Mouse (Mus musculus) mesoderm, embryonic 11.5 days (tissue): ENCODE data around the gene Nceh1.
"Not testable (repeated sequence)": the region's sequence is repeated elsewhere in the genome, so short reads cannot be mapped to it uniquely, and the experiment has no call there.

ENCODE experiments used
- DNase-seq: peaks from one replicate; pipeline ENCODE4 v3.0.0-alpha.2; 2012; ENCODE audit warnings: low read depth, low spot score

The Nceh1 gene

DNA sequence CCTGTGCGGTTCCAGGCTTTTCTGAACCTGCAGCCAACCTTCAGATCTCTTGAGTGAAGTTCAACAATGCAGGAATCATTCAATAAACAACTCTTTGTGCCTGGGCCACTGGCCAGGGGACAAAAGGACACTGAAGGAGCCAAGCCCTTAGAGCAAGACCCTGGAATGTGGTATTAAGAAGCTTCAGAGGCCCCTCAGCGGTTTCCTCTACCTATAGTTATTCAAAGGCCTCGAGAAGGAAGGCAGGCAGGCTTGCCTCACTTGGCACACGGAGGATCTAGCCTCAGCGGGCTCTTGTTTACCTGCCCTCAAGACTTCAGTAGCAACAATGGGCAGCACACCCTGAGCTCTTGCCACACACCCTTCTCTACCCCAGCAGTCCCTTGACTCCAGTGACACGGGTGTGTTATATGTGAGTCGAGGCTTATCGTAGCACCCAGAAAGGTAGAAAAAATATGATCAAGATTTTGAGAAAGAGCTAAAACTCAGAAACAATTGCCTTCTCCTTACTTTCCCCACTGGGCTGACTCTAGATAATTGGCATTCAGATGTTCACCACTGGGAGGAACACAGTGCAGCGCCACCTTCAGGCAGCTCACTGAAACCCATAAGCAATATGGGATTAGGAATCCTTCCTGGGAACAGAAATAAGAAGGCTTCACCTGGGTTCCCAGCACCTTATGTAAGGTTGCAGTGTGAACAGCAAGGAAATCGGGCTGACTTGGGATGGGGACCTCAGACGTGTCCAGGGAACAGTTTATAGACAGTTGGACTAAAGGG is 46.0 kb downstream of the Nceh1 start:
- no peak for DNase-seq

GRCm38 (mm10) chr3:27233361-27233760 is 50.6 kb downstream of the Nceh1 start:
- no peak for DNase-seq

DNA sequence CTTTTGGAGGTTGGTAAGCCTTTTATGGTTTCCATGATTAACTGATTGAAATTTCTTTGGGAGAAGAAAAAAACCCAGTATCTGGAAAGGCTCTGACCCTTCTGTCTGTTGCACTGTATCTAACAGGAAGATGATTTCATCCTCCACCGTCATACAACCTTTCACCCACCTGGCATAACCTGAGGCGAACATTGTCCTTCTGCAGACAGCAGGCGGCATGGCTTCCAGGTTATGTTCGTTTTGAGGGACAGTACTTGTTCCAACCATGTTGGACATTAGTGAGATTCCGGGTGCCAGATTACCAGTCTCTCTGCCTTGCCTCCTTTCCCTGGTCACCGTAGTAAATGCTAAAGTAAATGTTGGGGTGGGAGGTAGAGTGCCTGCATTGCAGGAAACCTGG is 51.1 kb downstream of the Nceh1 start:
- no peak for DNase-seq

DNA sequence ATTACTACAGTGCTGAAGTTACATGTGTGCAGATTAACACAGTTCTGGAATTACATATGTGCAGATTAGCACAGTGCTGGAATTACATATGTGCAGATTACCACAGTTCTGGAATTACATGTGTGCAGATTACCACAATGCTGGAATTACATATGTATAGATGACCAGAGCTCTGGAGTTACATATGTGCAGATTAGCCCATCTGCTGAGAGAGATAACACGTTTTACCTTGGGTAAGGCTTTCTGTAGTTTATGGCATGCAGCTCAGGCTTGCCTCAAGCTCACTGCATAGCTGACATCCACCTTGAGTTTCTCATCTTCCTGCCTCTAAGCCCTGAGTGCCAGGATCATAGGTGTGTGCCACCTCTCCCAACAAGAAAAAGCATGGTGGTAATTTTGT is 52.2 kb downstream of the Nceh1 start:
- no peak for DNase-seq

GRCm38 (mm10) chr3:27237226-27237625 is 54.5 kb downstream of the Nceh1 start:
- DNase-seq, result peak; percentile 56

GRCm38 (mm10) chr3:27238563-27238962 is 55.8 kb downstream of the Nceh1 start:
- no peak for DNase-seq

DNA sequence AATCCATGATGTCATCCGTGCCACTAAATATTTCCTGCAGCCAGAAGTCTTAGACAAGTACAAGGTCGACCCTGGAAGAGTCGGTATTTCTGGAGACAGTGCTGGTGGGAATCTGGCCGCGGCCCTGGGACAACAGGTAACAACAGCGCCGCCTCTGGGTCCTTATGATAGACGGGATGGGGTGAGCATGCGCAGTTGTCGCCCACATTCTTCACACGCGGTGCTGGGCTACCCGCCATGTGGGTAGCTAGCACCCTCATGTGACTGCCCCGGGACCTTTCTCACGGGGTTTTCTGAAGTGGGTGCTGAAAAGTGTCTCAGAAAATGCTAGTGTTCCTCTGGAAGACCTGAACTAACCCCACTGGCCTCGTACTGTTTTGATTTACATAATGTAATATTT is 56.8 kb downstream of the Nceh1 start:
- DNase-seq, result no peak

DNA sequence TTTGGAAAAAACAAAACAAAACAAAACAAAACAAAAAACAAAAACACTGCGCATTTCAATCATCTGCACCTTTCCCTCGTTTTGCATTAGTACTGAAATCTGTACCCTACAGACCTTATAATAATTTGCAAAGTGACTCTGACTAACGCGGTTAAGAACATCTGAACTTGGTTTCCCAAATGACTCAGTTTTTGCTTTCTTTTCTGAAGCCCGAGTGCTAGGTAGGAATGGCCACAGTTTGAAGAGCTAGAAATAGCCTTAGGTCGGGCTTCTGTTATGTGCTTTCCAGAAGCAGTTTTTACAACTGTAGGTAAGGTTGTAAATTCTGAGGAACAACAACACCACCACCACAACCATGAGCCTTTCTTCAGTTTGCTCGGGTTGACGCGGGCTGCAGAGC is 59.1 kb downstream of the Nceh1 start:
- no peak for DNase-seq

DNA sequence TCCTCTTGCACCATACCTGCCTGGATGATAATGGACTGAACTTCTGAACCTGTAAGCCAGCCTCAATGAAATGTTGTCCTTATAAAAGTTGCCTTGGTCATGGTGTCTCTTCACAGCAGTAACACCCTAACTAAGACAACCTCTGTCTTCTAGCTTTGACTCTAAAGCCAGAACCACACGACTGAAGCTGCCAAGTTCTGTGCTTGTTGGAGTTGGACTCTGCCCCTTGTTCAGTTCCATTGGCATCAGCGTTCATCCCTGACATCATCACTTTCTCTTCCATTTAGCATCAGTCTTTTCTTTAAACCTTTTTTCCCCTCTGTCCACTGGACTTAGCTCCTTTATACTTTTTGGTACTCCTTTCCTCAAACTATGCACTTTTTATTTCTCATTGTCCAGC is 63.4 kb downstream of the Nceh1 start:
- no peak for DNase-seq

DNA sequence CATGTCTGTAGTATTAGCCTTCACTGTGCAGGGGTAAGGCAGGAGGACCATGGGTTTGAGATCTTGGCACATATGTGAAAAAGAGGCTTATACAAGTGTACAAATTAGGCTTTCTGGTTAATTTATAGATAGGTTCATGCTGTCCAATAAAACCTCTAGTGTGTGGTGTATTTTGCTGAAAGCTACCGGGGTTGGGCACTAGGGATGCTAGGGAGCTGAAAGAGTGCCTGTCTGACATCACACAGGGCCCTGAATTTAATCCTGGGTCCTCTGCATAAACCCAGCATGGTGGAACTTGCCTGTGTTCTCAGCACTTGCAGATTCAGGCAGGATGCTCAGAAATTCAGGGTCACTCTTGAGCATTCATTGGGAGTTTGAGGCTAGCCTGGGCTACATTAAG is 65.0 kb downstream of the Nceh1 start:
- no peak for DNase-seq

DNA sequence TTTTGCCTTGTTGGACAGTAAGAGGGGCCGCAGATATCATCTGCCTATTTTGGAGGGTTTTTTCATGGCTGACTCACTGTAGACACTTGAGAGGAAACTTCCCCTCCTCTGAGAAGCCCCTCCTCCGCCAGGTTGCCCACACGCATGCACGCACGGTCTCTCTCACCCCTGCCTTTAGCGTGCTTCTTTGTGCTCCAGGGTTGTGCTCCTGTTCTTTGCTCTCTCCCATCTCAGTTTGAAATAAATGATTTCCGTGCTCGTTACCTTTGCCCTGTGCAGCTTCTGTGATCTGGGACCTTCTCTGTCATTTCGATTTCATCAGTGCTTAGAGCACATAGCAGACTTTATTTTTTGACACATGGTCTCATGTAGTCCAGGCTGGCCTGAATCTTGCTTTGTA is 66.3 kb downstream of the Nceh1 start:
- DNase-seq, result no peak

GRCm38 (mm10) chr3:27250936-27251335 is 68.2 kb downstream of the Nceh1 start:
- DNase-seq, result no peak

DNA sequence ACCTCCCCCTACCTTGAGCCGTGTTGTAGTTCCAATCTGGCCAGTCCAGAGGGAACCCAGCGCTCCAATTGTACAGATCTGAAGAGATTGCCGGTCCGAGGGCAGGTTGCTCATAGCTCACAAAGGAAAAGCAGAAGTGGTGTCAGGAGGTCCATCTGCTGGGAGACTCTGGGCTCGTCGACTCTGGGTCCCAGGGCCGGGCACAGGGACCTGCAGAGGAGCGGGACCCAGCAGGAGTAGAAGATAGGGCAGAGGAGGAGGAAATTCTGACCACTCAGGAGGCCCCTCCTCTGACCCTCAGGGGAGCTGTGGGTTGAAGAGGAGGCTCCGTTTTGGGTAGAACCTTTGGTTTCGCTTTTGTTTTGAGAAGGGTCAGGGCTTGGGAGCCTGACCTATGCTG is 75.7 kb downstream of the Nceh1 start:
- no peak for DNase-seq

DNA sequence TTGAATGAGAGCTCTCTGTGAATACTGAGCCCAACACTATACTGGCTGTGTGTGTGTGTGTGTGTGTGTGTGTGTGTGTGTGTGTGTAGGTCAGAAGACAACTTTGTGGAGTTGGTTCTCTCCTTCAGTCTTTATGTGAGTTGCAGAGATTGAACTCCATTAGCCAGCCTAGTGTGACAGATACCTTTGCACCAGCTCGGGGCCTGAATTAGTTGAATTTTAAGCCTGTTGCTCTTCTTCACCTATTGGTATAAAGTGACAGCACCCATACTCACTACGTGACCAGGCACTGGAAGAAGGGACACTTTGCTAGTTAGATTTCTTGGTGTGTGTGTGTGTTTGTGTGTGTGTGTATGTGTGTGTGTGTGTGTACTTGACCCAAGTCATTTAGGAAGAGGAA is 77.6 kb downstream of the Nceh1 start:
- no peak for DNase-seq

DNA sequence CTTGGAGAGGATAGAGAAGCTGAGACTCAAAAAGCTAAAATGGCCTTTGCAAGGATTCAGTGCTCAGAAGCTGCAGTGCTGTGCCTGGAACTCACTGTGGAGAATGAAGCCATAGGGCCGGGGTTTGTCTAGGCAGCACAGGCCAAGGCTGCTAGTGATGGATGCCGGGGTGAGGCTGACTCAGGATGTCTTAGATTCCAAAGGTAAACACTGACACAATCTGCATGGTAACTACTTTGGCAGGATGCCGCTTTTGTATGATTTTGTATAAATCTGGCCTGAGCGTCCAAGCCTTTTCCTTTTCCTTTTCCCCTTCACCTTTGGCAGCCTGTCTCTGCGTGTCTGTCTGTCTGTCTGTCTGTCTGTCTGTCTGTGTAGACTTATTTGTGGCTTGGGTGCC is 84.6 kb downstream of the Nceh1 start:
- no peak for DNase-seq

GRCm38 (mm10) chr3:27267887-27268286 is 85.1 kb downstream of the Nceh1 start:
- DNase-seq, result no peak

GRCm38 (mm10) chr3:27269151-27269550 is 86.4 kb downstream of the Nceh1 start:
- no peak for DNase-seq

GRCm38 (mm10) chr3:27270160-27270962 is 87.6 kb downstream of the Nceh1 start:
- DNase-seq, result peak; percentile 17

GRCm38 (mm10) chr3:27272926-27273745 is 90.4 kb downstream of the Nceh1 start:
- DNase-seq, result peak; percentile 53

- DNase-seq, result not testable (repeated sequence)
Observed at GRCm38 (mm10) chr3:27279286-27279925, 96.6 kb downstream of the Nceh1 start.

DNA sequence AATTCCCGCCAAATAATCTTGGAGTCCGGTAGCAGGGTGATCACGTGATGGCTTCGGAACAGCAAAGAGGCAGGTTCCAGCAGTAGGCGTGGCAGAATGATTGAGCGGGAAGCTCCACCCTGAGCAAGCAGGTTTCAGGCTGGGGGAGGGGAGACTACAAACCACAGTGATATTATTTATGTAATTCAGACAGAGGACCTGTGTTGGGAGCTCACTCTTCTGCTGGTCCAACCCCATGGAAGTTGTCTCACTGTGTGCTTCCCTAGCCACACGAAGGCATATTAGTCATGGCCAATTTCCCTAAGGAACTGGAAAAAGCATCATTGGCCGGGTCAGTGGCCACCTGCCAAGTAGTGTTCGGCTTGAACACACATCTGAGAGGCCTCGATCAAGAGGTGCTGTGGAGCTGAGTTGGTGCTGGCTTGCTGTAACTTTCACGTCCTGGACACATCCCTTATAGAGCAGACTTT is 97.5 kb downstream of the Nceh1 start:
- DNase-seq, result no peak
